Mouse (Mus musculus) thymus, postnatal 0 days (tissue): ENCODE data around the gene Klk1b26. TPM values are rescaled to one million over a fixed set of nuclear protein-coding genes. Genes with fewer than 3 reads are reported as not detected.
"Not testable (repeated sequence)": the region's sequence is repeated elsewhere in the genome, so short reads cannot be mapped to it uniquely, and the experiment has no call there.

Experiments used
- DNase-seq: peaks from one replicate; pipeline ENCODE4 v3.0.0-alpha.2; 2015; ENCODE audit warnings: low spot score
- polyA plus RNA-seq: library from polyadenylated mRNA; unstranded; fragments of >200 nt; fragmentation: Nextera tagmentation; extraction: Ambion mirVana; gene quantifications from 2 replicates; pipeline ENCODE4 v1.2.1, GENCODE M21; 2015

The Klk1b26 gene
- 0.68 and 0.87 TPM in 2 replicates for polyA plus RNA-seq

GRCm38 (mm10) chr7:44011868-44012267 is at the start of gene Klk1b26:
Gene Klk1b26 (plus strand): TSS chr7:44012168.
- DNase-seq, result not testable (repeated sequence)

- no peak for DNase-seq
Measured at GRCm38 (mm10) chr7:43966451-43966850, 45.5 kb upstream of the Klk1b26 start, which contains the start of gene Klk1b1. Gene Klk1b1 (plus strand): TSS chr7:43966751.

- no peak for DNase-seq
Measured at GRCm38 (mm10) chr7:43967058-43967457, 44.9 kb upstream of the Klk1b26 start.

- DNase-seq, result no peak
Measured at GRCm38 (mm10) chr7:43967612-43968011, 44.4 kb upstream of the Klk1b26 start.

GRCm38 (mm10) chr7:43975761-43976160 is 36.2 kb upstream of the Klk1b26 start, which contains the start of gene Klk1b9:
Gene Klk1b9 (plus strand): TSS chr7:43976061.
- not testable (repeated sequence) for DNase-seq

DNA sequence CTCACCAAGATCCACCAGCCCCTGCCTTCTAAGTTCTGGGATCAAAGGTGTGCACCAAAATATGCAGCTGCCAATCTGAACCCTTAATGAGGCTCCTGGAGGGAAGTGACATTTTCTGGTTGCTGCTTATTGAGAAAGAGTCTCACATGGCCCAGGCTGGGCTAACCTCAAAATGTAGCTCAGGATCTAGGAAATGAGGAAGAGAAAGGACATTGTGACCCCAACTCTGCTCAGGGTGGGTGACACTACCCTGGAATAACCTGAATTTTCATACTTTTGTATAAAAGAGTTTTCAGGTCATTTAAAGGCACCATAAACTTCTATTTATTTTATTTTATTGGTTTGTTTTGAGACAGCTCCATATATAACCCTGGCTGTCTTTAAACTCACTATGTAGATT is 26.3 kb upstream of the Klk1b26 start:
- no peak for DNase-seq

GRCm38 (mm10) chr7:43994821-43995220 is 17.1 kb upstream of the Klk1b26 start:
- DNase-seq, result not testable (repeated sequence)

GRCm38 (mm10) chr7:43995577-43995976 is 16.4 kb upstream of the Klk1b26 start, which contains the start of gene Klk1b11:
Gene Klk1b11 (plus strand): TSS chr7:43995877.
- DNase-seq, result not testable (repeated sequence)

GRCm38 (mm10) chr7:44004847-44005246 is 7.1 kb upstream of the Klk1b26 start:
- no peak for DNase-seq

DNA sequence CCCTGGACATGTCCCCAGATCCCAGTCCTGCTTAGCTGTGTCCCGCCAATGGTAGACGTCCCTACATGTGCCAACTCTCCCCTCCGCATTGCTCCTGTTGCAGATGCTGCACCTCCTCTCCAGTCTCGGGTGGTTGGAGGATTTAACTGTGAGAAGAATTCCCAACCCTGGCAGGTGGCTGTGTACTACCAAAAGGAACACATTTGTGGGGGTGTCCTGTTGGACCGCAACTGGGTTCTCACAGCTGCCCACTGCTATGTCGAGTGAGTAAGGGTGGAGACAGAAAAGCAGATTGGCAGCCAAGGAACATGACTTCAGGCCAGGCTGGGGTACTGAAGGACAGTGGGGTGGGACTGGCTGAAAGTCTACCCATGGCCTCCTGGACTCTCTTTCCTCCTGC is 2.7 kb downstream of the Klk1b26 start:
- not testable (repeated sequence) for DNase-seq

DNA sequence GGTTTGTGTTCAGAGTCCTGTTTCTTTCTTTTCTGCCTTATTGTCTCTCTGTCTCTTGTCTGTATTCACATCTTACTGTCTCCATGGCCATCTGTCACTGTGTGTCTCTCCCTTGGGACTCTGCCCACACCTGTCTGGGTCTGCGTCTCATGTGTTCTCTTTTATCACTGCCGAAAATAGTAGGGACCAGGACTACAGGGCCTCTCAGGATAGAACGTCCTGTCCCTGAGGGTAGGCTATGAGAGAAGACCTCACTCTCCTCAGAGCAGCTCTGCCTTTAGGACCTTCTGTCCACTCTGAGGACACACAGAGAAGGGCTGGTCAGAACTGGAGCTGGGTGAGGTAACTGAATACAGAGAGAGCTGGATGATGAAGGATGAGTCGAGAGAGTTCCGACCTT is 3.1 kb downstream of the Klk1b26 start:
- no peak for DNase-seq

DNA sequence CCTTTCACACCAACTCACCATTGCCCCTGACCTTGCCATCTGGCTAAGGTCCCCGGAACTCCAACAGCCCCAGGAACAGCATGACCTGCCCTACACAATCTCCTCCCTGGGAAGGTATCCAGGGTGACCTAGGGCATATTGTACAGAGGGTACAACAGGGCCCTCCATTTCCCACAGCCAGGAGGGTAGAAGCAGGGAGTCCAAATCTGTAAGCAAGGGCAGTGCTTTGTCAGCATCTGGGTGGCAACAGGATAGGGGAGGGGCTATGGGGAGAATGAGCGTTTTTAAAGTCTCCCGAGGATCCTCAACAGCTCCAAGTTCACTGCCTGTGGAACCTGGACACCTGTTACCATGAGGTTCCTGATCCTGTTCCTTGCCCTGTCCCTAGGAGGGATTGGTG is 40.0 kb downstream of the Klk1b26 start, which contains the start of gene Klk1b27:
Klk1b27 (plus strand) TSS at position 301 of the 400 bp plus-strand sequence.
- DNase-seq, result not testable (repeated sequence)

Other genes with a start within 250 kb of the Klk1b26 start
- not detected in 2 replicates for gene Klk12, start 243.3 kb upstream of the Klk1b26 start, polyA plus RNA-seq
- 0.51 and 0.96 TPM in 2 replicates for gene Klk11, start 237.6 kb upstream of the Klk1b26 start, polyA plus RNA-seq
- gene Klk10, start 231.1 kb upstream of the Klk1b26 start, polyA plus RNA-seq, result 0.55 and 0.63 TPM in 2 replicates
- gene Klk9, start 220.3 kb upstream of the Klk1b26 start, polyA plus RNA-seq, result 0.19 and 0.30 TPM in 2 replicates
- 37.9 and 44.9 TPM in 2 replicates for gene Klk8, start 214.6 kb upstream of the Klk1b26 start, polyA plus RNA-seq
- 1.1 and 1.4 TPM in 2 replicates for gene Klk7, start 200.9 kb upstream of the Klk1b26 start, polyA plus RNA-seq
- 0.92 and 1.7 TPM in 2 replicates for gene Klk6, start 187.7 kb upstream of the Klk1b26 start, polyA plus RNA-seq
- 0.84 and 0.91 TPM in 2 replicates for gene Klk5, start 170.2 kb upstream of the Klk1b26 start, polyA plus RNA-seq
- gene Klk4, start 131.0 kb upstream of the Klk1b26 start, polyA plus RNA-seq, result 0.65 and 1.4 TPM in 2 replicates
- gene Klk15, start 78.4 kb upstream of the Klk1b26 start, polyA plus RNA-seq, result not detected in 2 replicates
- 0.60 and 0.72 TPM in 2 replicates for gene Klk1b8, start 61.5 kb upstream of the Klk1b26 start, polyA plus RNA-seq
- gene Klk1b1, start 45.4 kb upstream of the Klk1b26 start, polyA plus RNA-seq, result 0.38 and 0.42 TPM in 2 replicates
- gene Klk1b9, start 36.1 kb upstream of the Klk1b26 start, polyA plus RNA-seq, result 1.7 and 2.1 TPM in 2 replicates
- gene Klk1b11, start 16.3 kb upstream of the Klk1b26 start, polyA plus RNA-seq, result 1.0 and 1.1 TPM in 2 replicates
- gene Klk1b27, start 40.1 kb downstream of the Klk1b26 start, polyA plus RNA-seq, result 0.27 and 0.57 TPM in 2 replicates
- gene Klk1b21, start 90.2 kb downstream of the Klk1b26 start, polyA plus RNA-seq, result 0.53 TPM in 1 of 2 replicates, not detected in the other
- 0.80 and 1.1 TPM in 2 replicates for gene Klk1b22, start 100.5 kb downstream of the Klk1b26 start, polyA plus RNA-seq
- 0.33 TPM in 2 replicates for gene Klk1b16, start 124.6 kb downstream of the Klk1b26 start, polyA plus RNA-seq
- not detected in 2 replicates for gene Klk1b24, start 176.1 kb downstream of the Klk1b26 start, polyA plus RNA-seq
- 0.31 and 0.63 TPM in 2 replicates for gene Klk1b3, start 186.0 kb downstream of the Klk1b26 start, polyA plus RNA-seq
- 0.33 and 0.50 TPM in 2 replicates for gene Klk1b4, start 195.3 kb downstream of the Klk1b26 start, polyA plus RNA-seq
- 0.10 TPM in 1 of 2 replicates, not detected in the other for gene Klk1b5, start 203.8 kb downstream of the Klk1b26 start, polyA plus RNA-seq
- gene Klk1, start 213.2 kb downstream of the Klk1b26 start, polyA plus RNA-seq, result 2.2 and 3.8 TPM in 2 replicates
- not detected in 2 replicates for gene Gm36864, start 224.0 kb downstream of the Klk1b26 start, polyA plus RNA-seq
- gene 1700028J19Rik, start 234.5 kb downstream of the Klk1b26 start, polyA plus RNA-seq, result 0.81 and 1.3 TPM in 2 replicates
- 76.8 and 86.3 TPM in 2 replicates for gene 2410002F23Rik, start 234.6 kb downstream of the Klk1b26 start, polyA plus RNA-seq
- 0.14 TPM in 2 replicates for gene Acp4, start 245.2 kb downstream of the Klk1b26 start, polyA plus RNA-seq
- gene Gm15517, start 249.3 kb downstream of the Klk1b26 start, polyA plus RNA-seq, result not detected in 2 replicates